Mouse (Mus musculus) liver, adult 2 months (tissue): ENCODE data around the gene Hmgn2.

Experiments
- CTCF ChIP-seq: fragments of 200-500 bp; IDR thresholded peaks from 2 replicates; pipeline ENCODE4 v1.5.1; 2011; ENCODE audit warnings: low read depth, low read length, control low read depth
- POLR2A ChIP-seq: fragments of 200-500 bp; IDR thresholded peaks from 2 replicates; pipeline ENCODE4 v1.6.1; 2011; ENCODE audit warnings: low read length, control low read depth; ENCODE audit not compliant: insufficient read depth; ENCODE audit errors: extremely low read depth

GRCm38 (mm10) chr4:133982936-133983335 lies 14.5 kb upstream of the Hmgn2 start:
- no peak for TF ChIP-seq CTCF
- no peak for TF ChIP-seq POLR2A
